Mouse (Mus musculus): ENCODE data around the gene Ccl11. TPM values are rescaled to one million over a fixed set of nuclear protein-coding genes. Genes with fewer than 3 reads are reported as not detected.

Gene Ccl11
- polyA plus RNA-seq, 1 experiment from 2014 or later: 3.3 TPM

DNA sequence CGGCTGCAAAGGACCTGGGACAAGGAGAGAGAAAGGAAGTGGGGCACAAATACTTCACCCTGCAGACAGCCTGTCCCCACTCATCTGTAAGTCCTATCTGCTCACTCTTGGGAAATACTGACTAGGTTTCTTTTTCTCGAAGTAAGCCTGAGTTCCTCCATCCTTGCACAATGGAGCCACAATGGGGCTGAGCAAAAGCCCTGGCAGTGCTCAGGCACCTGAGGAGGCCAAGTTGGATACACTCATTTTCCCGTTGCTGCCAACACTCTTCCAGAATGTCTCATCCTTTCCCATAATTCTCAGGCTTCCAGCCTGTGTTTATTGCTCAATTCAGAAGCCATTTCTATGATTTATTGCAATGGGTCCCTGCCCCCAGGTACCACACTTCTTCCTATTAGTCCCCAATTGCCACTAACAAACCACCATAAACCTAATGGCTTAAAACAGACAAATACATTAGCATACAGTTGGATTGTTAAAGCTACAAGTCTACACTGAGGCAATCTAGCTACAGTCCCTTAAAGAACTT lies 18.4 kb upstream of the Ccl11 start:
- Histone ChIP-seq H3K4me3 (ENCODE audit: low read length) (no peak overlapping the region), H3K9me3 (replicated peaks; ENCODE audit: control insufficient read depth, low read length) (no peaks in the 10 kb centered on the region), H3K4me1 (ENCODE audit: control insufficient read depth, insufficient read depth, low read length) (peaks cover 2% of the 10 kb centered on the region; the same call in 1 of the 2 replicates), H3K9ac (ENCODE audit: low read length) (no peak overlapping the region), H3K27ac (ENCODE audit: low read length) (no peak overlapping the region), H3K27me3 (ENCODE audit: control insufficient read depth, insufficient read depth, low read length) (no peaks in the 10 kb centered on the region), H3K36me3 (ENCODE audit: control insufficient read depth, insufficient read depth) (no peaks in the 10 kb centered on the region), H3K4me2 (ENCODE audit: low read depth, low read length) (no peak overlapping the region)
- no peak for ATAC-seq (replicated peaks; ENCODE audit: extremely low read depth, insufficient read depth, low FRiP score)
- 40% methylated on average over 3 of the region's 3 CpGs for WGBS

DNA sequence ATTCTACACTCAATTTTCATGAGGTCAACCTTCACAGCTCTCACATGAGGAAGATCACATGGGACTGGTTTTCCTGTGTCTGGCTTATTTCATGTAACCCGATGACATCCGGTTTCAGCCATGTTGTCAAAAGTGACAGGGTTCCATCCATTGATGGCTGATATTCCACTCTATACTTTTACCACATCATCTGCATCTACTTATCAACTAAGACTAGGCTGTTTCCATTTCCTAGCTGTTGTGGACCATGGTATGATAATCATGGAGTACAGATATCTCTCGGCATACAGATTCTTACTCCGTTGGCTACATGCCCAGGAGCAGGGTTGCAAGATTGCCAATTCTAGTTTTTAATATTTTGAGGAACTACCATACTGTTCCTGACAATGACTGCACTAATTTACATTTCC lies 15.9 kb upstream of the Ccl11 start:
- Histone ChIP-seq H3K36me3 (ENCODE audit: control insufficient read depth, insufficient read depth) (no peaks in the 10 kb centered on the region), H3K4me1 (ENCODE audit: control insufficient read depth, insufficient read depth, low read length) (peaks cover 2% of the 10 kb centered on the region; the same call in 1 of the 2 replicates), H3K9ac (ENCODE audit: low read length) (no peak overlapping the region), H3K9me3 (replicated peaks; ENCODE audit: control insufficient read depth, low read length) (no peaks in the 10 kb centered on the region), H3K4me3 (ENCODE audit: low read length) (no peak overlapping the region), H3K4me2 (ENCODE audit: low read depth, low read length) (no peak overlapping the region), H3K27ac (ENCODE audit: low read length) (no peak overlapping the region), H3K27me3 (ENCODE audit: control insufficient read depth, insufficient read depth, low read length) (no peaks in the 10 kb centered on the region)
- WGBS: 65% methylated on average over 4 of the region's 4 CpGs
- no peak for ATAC-seq (replicated peaks; ENCODE audit: extremely low read depth, insufficient read depth, low FRiP score)

DNA sequence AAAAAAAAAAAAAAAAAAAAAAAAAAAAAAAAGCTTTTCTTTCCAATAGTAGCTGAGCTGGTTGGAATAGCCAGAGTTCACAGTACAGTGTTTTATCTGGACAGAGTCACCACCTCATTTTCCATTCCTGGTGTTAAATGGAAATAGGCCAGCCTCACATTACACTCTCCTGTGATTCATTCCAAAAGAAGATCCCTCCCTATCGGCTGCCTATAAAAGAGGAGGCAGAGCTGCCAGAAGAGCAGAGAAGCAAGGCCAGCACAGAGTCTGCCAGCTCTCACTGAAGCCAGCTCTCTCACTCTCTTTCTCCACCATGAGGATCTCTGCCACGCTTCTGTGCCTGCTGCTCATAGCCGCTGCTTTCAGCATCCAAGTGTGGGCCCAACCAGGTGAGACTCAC lies 12.2 kb upstream of the Ccl11 start, which contains the start of gene Ccl7:
Gene Ccl7, plus strand, starts transcription at position 242 of the 400 bp plus-strand sequence.
- ATAC-seq (replicated peaks; ENCODE audit: extremely low read depth, insufficient read depth, low FRiP score): peak; percentile 69; the same call in 1 of the 2 replicates
- H3K9ac ChIP-seq (ENCODE audit: low read length): no peak within 1 kb of the TSS
- H3K9me3 ChIP-seq (replicated peaks; ENCODE audit: control insufficient read depth, low read length): no peaks in the 10 kb centered on the region
- no peak within 1 kb of the TSS for H3K4me2 ChIP-seq (ENCODE audit: low read depth, low read length)
- 49% methylated on average over 3 of the region's 3 CpGs for WGBS
- H3K27me3 ChIP-seq (ENCODE audit: control insufficient read depth, insufficient read depth, low read length): no peaks in the 10 kb centered on the region
- peak within 1 kb of the TSS; percentile 46 for H3K27ac ChIP-seq (ENCODE audit: low read length)
- no peak within 1 kb of the TSS for H3K4me3 ChIP-seq (ENCODE audit: low read length)
- H3K4me1 ChIP-seq (ENCODE audit: control insufficient read depth, insufficient read depth, low read length): no peaks in the 10 kb centered on the region
- no peaks in the 10 kb centered on the region for H3K36me3 ChIP-seq (ENCODE audit: control insufficient read depth, insufficient read depth)

DNA sequence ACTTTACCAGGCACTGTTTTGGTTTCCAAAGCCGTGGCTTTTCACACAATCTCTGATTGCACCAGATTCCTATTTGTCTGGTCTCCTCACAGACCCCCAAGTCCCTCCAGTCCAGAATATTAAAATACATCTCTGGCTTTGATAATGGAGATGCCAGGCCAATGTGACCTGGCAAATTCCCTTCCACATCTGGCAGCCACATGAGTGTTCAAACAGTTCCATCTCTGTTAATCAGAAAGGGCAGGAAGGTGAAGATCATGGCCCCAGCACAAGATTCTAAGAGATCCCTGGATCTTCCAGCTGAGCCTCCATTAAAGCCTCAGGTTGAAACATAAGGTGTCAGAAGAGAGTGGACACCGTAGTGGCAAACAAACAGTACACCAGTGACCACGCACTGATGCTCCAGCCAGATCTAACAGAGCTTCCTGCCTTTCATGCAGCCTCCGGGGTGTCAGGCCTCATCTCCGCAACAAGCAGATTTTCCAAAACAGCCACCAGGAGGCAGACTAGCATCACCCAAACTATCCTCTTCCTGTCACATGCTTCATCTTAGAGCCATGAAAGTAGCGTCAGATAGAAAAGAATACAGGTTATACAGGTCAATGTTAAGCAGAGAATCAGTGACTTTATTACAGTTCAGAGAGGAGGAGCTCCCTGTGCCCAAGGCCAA lies 9.7 kb upstream of the Ccl11 start:
- no peaks in the 10 kb centered on the region for H3K36me3 ChIP-seq (ENCODE audit: control insufficient read depth, insufficient read depth)
- no peaks in the 10 kb centered on the region for H3K27me3 ChIP-seq (ENCODE audit: control insufficient read depth, insufficient read depth, low read length)
- no peak for ATAC-seq (replicated peaks; ENCODE audit: extremely low read depth, insufficient read depth, low FRiP score)
- no peak overlapping the region for H3K4me3 ChIP-seq (ENCODE audit: low read length)
- H3K9ac ChIP-seq (ENCODE audit: low read length): no peak overlapping the region
- no peaks in the 10 kb centered on the region for H3K9me3 ChIP-seq (replicated peaks; ENCODE audit: control insufficient read depth, low read length)
- 39% methylated on average over 6 of the region's 6 CpGs for WGBS
- H3K4me2 ChIP-seq (ENCODE audit: low read depth, low read length): no peak overlapping the region
- no peak overlapping the region for H3K27ac ChIP-seq (ENCODE audit: low read length)
- no peaks in the 10 kb centered on the region for H3K4me1 ChIP-seq (ENCODE audit: control insufficient read depth, insufficient read depth, low read length)

DNA sequence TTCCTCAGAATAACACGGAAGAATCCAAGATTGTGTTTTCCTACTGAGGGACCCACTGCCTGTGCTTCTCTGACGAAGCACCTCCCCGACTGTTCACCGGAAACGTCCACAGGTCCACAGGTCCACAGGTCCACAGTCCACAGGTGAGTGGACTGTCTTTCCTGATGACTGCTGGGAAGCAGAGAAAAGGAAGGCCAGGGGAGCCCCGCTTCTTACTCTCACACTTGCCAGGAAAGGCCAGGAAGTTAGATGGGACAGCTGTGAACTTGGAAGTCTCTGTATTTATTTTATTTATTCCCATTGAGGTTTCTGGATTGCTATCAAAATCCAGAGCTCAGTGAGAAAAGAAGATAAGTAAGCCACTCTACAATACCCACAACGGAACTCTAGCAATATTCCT lies 3.8 kb upstream of the Ccl11 start:
- Histone ChIP-seq H3K27me3 (ENCODE audit: control insufficient read depth, insufficient read depth, low read length) (no peaks in the 10 kb centered on the region), H3K4me1 (ENCODE audit: control insufficient read depth, insufficient read depth, low read length) (no peaks in the 10 kb centered on the region), H3K4me2 (ENCODE audit: low read depth, low read length) (no peak overlapping the region), H3K27ac (ENCODE audit: low read length) (no peak overlapping the region), H3K4me3 (ENCODE audit: low read length) (no peak overlapping the region), H3K36me3 (ENCODE audit: control insufficient read depth, insufficient read depth) (no peaks in the 10 kb centered on the region), H3K9me3 (replicated peaks; ENCODE audit: control insufficient read depth, low read length) (no peaks in the 10 kb centered on the region), H3K9ac (ENCODE audit: low read length) (no peak overlapping the region)
- no peak for ATAC-seq (replicated peaks; ENCODE audit: extremely low read depth, insufficient read depth, low FRiP score)
- WGBS: 75% methylated on average over 7 of the region's 7 CpGs

DNA sequence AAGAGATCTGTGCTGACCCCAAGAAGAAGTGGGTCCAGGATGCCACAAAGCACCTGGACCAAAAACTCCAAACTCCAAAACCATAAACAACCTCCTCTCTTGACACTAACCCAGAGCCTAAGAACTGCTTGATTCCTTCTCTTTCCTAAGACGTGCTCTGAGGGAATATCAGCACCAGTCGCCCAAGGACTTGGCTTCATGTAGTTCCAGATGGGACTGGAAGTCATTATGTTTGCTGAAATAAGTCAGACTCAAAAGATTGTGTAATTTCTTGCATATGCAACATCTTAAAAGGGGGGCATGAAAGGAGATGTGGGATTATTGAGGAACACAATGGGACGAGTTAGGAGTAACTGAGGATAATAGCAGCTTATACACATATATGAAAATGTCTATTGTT lies 4.6 kb downstream of the Ccl11 start:
- Histone ChIP-seq H3K9ac (ENCODE audit: low read length) (no peak overlapping the region), H3K4me2 (ENCODE audit: low read depth, low read length) (no peak overlapping the region), H3K27me3 (ENCODE audit: control insufficient read depth, insufficient read depth, low read length) (no peaks in the 10 kb centered on the region), H3K9me3 (replicated peaks; ENCODE audit: control insufficient read depth, low read length) (no peaks in the 10 kb centered on the region), H3K4me1 (ENCODE audit: control insufficient read depth, insufficient read depth, low read length) (no peaks in the 10 kb centered on the region), H3K27ac (ENCODE audit: low read length) (no peak overlapping the region), H3K4me3 (ENCODE audit: low read length) (no peak overlapping the region), H3K36me3 (ENCODE audit: control insufficient read depth, insufficient read depth) (no peaks in the 10 kb centered on the region)
- 63% methylated on average over 3 of the region's 3 CpGs for WGBS
- no peak for ATAC-seq (replicated peaks; ENCODE audit: extremely low read depth, insufficient read depth, low FRiP score)

DNA sequence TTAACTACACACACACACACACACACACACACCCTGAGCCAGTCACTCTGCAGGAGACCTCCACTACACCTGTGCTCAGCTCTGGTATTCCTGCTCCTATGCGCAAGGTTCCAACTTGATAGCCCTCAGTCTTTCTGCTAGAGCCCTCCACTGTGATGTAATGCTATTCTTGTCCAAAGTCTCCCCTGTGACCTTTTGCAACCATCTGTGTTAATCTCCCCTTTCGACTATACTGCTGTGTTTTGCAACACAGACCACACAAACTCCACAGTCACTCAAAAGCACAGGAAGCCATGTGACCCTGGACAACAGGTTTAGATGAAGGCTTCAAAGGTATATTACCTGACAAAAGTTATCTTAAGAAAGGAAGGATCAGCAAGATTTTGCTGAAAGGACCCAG lies 5.8 kb downstream of the Ccl11 start:
- 72% methylated on average over 2 of the region's 2 CpGs for WGBS
- Histone ChIP-seq H3K9me3 (replicated peaks; ENCODE audit: control insufficient read depth, low read length) (no peaks in the 10 kb centered on the region), H3K36me3 (ENCODE audit: control insufficient read depth, insufficient read depth) (no peaks in the 10 kb centered on the region), H3K4me3 (ENCODE audit: low read length) (no peak overlapping the region), H3K4me2 (ENCODE audit: low read depth, low read length) (no peak overlapping the region), H3K27ac (ENCODE audit: low read length) (no peak overlapping the region), H3K9ac (ENCODE audit: low read length) (no peak overlapping the region), H3K27me3 (ENCODE audit: control insufficient read depth, insufficient read depth, low read length) (no peaks in the 10 kb centered on the region), H3K4me1 (ENCODE audit: control insufficient read depth, insufficient read depth, low read length) (no peaks in the 10 kb centered on the region)
- no peak for ATAC-seq (replicated peaks; ENCODE audit: extremely low read depth, insufficient read depth, low FRiP score)

DNA sequence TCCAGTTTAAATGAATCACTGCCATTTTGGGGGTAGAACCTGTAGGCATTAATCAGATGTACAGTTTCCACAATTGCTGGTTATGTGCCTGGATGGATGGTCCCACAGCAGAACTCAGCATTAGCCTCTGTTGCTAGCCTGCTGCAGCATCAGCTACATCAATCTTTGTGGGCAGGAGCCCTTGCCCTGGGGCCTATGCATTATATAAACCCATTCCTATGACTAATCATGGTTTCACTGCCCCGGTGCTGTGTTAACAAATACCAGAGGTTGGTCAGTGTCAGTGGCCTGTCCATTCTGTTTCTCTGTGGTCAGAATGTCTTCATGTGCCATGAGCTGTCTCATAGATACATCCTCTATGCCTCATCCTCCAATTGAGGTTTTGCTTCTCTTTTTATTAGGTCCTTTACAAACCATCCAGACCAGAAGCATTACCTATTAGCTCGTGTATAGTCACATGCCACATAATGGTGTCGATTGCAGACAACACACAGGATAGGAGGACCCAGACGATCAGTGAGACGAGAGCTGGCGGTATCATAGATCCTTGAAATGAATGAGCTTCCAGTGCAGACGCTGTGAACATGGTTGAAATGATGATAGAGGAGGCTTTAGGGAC lies 9.4 kb downstream of the Ccl11 start:
- no peak overlapping the region for H3K27ac ChIP-seq (ENCODE audit: low read length)
- ATAC-seq (replicated peaks; ENCODE audit: extremely low read depth, insufficient read depth, low FRiP score): no peak
- no peaks in the 10 kb centered on the region for H3K27me3 ChIP-seq (ENCODE audit: control insufficient read depth, insufficient read depth, low read length)
- H3K9me3 ChIP-seq (replicated peaks; ENCODE audit: control insufficient read depth, low read length): no peaks in the 10 kb centered on the region
- H3K36me3 ChIP-seq (ENCODE audit: control insufficient read depth, insufficient read depth): no peaks in the 10 kb centered on the region
- H3K4me1 ChIP-seq (ENCODE audit: control insufficient read depth, insufficient read depth, low read length): no peaks in the 10 kb centered on the region
- H3K9ac ChIP-seq (ENCODE audit: low read length): no peak overlapping the region
- H3K4me2 ChIP-seq (ENCODE audit: low read depth, low read length): no peak overlapping the region
- no peak overlapping the region for H3K4me3 ChIP-seq (ENCODE audit: low read length)
- WGBS: 68% methylated on average over 7 of the region's 7 CpGs

DNA sequence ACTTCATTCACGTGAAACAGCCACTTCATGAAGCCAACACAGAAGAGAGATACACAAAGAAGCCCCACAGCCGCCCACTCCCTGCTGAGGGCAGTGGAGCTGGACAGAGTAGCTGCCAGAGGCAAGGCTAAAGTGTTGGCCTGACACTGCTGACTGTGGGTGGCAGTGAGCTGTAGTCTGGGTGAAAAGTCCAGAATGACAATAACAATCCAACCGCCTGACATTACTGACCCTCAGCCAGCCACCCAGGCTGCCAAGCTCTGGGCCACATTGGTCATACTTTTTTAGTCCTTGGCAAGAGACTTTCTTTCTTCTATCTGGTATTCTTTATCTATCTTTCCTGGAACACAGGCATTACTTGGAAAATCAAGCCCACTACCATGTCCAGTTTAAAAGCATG lies 13.5 kb downstream of the Ccl11 start:
- no peak overlapping the region for H3K9ac ChIP-seq (ENCODE audit: low read length)
- H3K9me3 ChIP-seq (replicated peaks; ENCODE audit: control insufficient read depth, low read length): no peaks in the 10 kb centered on the region
- no peaks in the 10 kb centered on the region for H3K36me3 ChIP-seq (ENCODE audit: control insufficient read depth, insufficient read depth)
- H3K4me2 ChIP-seq (ENCODE audit: low read depth, low read length): no peak overlapping the region
- ATAC-seq (replicated peaks; ENCODE audit: extremely low read depth, insufficient read depth, low FRiP score): no peak
- H3K4me1 ChIP-seq (ENCODE audit: control insufficient read depth, insufficient read depth, low read length): no peaks in the 10 kb centered on the region
- 65% methylated on average over 3 of the region's 3 CpGs for WGBS
- no peaks in the 10 kb centered on the region for H3K27me3 ChIP-seq (ENCODE audit: control insufficient read depth, insufficient read depth, low read length)
- no peak overlapping the region for H3K27ac ChIP-seq (ENCODE audit: low read length)
- no peak overlapping the region for H3K4me3 ChIP-seq (ENCODE audit: low read length)

All from heart, embryonic 16.5 days (tissue).